Mouse (Mus musculus): ENCODE measurements around the gene Skint2.

Gene Skint2

DNA sequence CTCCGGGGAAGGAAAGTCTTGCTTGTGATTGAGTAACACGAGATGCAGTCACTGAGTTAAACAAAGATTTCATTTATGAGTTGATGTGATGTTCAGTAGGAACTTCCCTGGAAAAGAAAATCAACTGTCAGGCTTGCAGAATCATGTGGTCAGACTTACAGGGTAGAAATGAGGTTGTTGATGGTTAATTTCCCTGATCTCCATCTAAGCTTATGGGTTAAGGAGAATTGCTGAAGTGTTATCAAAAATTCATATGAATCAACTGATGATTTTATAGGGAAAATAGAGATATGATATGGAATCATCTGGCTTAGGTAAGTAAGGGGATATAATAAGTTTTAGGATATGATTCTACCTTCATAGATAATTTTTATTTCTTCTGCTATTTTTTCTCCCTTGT is at the start of gene Skint2:
Gene Skint2 (plus strand): TSS at position 301 of the 400 bp plus-strand sequence.
- DNase-seq (ENCODE audit: low read depth, low spot score) = no peak
